Mouse (Mus musculus) effector memory CD4-positive, alpha-beta T cell, adult 7 months (primary cell): ENCODE results near the gene Olfr776. TPM values are rescaled to one million over a fixed set of nuclear protein-coding genes. Genes with fewer than 3 reads are reported as not detected.

Source experiments
- polyA plus RNA-seq: library from polyadenylated mRNA; unstranded; fragments of 100-300 nt; shearing (Covaris generic); gene quantifications from one replicate; pipeline ENCODE4 v1.2.1, GENCODE M21; 2017

Olfr776 gene
- not detected for polyA plus RNA-seq

GRCm38 (mm10) chr10:129258827-129259226 lies at the start of gene Olfr776:
TSS of gene Olfr776 (plus strand) at chr10:129259127.

GRCm38 (mm10) chr10:129235904-129236303 lies 23.0 kb upstream of the Olfr776 start, which contains the start of gene Olfr774:
TSS of gene Olfr774 (plus strand) at chr10:129236204.

GRCm38 (mm10) chr10:129248112-129248511 lies 10.8 kb upstream of the Olfr776 start, which contains the start of gene Olfr775:
TSS of gene Olfr775 (plus strand) at chr10:129248412.

GRCm38 (mm10) chr10:129271081-129271535 lies 12.2 kb downstream of the Olfr776 start, which contains the start of gene Olfr777:
TSS of gene Olfr777 (minus strand) at chr10:129271485.

Other genes starting within 250 kb of the Olfr776 start
- not detected for gene Olfr763, start 248.3 kb upstream of the Olfr776 start, polyA plus RNA-seq
- gene Olfr764-ps1, start 219.2 kb upstream of the Olfr776 start, polyA plus RNA-seq = not detected
- not detected for gene Olfr765, start 209.1 kb upstream of the Olfr776 start, polyA plus RNA-seq
- not detected for gene Olfr766-ps1, start 190.2 kb upstream of the Olfr776 start, polyA plus RNA-seq
- not detected for gene Olfr767, start 176.2 kb upstream of the Olfr776 start, polyA plus RNA-seq
- not detected for gene Olfr768, start 159.8 kb upstream of the Olfr776 start, polyA plus RNA-seq
- gene Olfr769, start 141.3 kb upstream of the Olfr776 start, polyA plus RNA-seq = not detected
- 0.80 TPM for gene Olfr770, start 120.1 kb upstream of the Olfr776 start, polyA plus RNA-seq
- gene Olfr771, start 94.4 kb upstream of the Olfr776 start, polyA plus RNA-seq = not detected
- not detected for gene Olfr772, start 81.2 kb upstream of the Olfr776 start, polyA plus RNA-seq
- not detected for gene Olfr773, start 71.7 kb upstream of the Olfr776 start, polyA plus RNA-seq
- gene Olfr774, start 22.9 kb upstream of the Olfr776 start, polyA plus RNA-seq = not detected
- gene Olfr775, start 10.7 kb upstream of the Olfr776 start, polyA plus RNA-seq = not detected
- gene Olfr777, start 12.4 kb downstream of the Olfr776 start, polyA plus RNA-seq = not detected
- not detected for gene Olfr780, start 59.0 kb downstream of the Olfr776 start, polyA plus RNA-seq
- gene Olfr781, start 69.7 kb downstream of the Olfr776 start, polyA plus RNA-seq = not detected
- gene Olfr782, start 89.7 kb downstream of the Olfr776 start, polyA plus RNA-seq = not detected
- not detected for gene Olfr784, start 125.0 kb downstream of the Olfr776 start, polyA plus RNA-seq
- not detected for gene Olfr785, start 146.3 kb downstream of the Olfr776 start, polyA plus RNA-seq
- gene Olfr786, start 168.2 kb downstream of the Olfr776 start, polyA plus RNA-seq = not detected
- 0.20 TPM for gene Olfr787, start 202.7 kb downstream of the Olfr776 start, polyA plus RNA-seq
- 0.21 TPM for gene Olfr788, start 211.9 kb downstream of the Olfr776 start, polyA plus RNA-seq
- not detected for gene Olfr789, start 225.6 kb downstream of the Olfr776 start, polyA plus RNA-seq
- gene Olfr790, start 239.4 kb downstream of the Olfr776 start, polyA plus RNA-seq = not detected